Comparison of ENCODE assay signal across 8 mouse cellular contexts in the genomic region with DNA sequence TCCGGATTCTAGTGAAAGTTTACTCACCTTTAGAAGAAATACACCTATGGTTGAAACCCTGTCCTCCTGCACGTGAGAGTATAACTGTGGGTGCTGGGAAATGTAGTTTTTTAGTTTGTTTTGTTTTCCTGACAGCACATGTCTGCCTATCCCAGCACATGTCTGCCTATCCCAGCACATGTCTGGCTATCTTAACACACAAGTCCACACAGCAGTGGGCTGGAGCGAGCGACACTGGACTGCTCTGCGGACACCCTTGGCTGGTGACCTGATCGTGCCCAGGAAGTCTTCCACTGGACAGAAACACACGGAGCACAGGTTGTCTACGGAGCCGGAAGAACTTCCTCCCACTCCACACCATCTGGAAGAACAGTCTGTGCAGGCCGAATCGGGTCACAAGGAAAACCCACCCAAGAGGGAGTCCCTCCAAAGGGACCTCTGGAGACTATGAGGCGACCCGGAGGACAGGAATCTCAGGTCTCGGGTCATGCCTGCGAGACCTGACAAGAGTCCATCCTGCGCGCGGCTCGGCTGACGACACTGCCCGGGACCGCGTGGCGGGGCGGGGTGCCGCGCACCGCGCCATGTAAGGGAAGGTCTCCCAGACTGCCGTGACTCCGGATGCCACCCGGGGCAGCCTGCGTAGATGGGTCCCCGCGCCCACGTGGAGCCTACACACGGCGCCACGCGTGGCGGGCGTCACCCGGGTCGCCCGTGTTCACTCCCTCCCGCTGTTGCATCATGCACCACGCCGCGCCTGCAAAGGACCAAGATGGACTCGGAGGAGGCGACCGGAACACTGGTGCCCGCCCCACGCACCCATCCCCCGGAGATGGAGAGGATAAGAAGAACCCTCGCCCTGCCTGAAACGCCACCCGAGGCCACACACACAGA. TPM values are rescaled to one million over a fixed set of nuclear protein-coding genes. Genes with fewer than 3 reads are reported as not detected.
A peak's percentile ranks its signal among the peaks of the same experiment; 100 is the strongest.
DNase-seq lines count a peak whose midpoint lies in the region; ATAC-seq lines count a peak whose summit lies in the region.

No protein-coding gene starts in this region.

- peak overlapping the region; percentile 91 for H3K4me2 ChIP-seq in forebrain, embryonic 15.5 days (replicated peaks)
- peak overlapping the region; percentile 79 for H3K4me2 ChIP-seq in hindbrain, embryonic 15.5 days
- H3K4me2 ChIP-seq in limb, embryonic 11.5 days (ENCODE audit: low read depth, severe bottlenecking), result peak overlapping the region; percentile 100
- peak overlapping the region; percentile 100 for H3K4me2 ChIP-seq in midbrain, embryonic 11.5 days

- peak; percentile 67; the same call in 1 of the 2 replicates for ATAC-seq in cerebellum, adult (ENCODE audit: insufficient number of reproducible peaks, low FRiP score, low TSS enrichment)
- ATAC-seq in forebrain, embryonic 15.5 days (replicated peaks), result peak; percentile 82
- peak; percentile 78 for ATAC-seq in hindbrain, embryonic 15.5 days (ENCODE audit: low FRiP score, low read depth)
- peak; percentile 59 for ATAC-seq in limb, embryonic 11.5 days (ENCODE audit: insufficient number of reproducible peaks, low FRiP score, low TSS enrichment, low read depth)
- ATAC-seq in midbrain, embryonic 11.5 days (ENCODE audit: low FRiP score), result peak; percentile 73

- H3K27me3 ChIP-seq in forebrain, embryonic 15.5 days, result no peaks in the 10 kb centered on the region
- 0 out of 2 replicates have a peak, but pooled peaks cover 4% of the 10 kb centered on the region for H3K27me3 ChIP-seq in hindbrain, embryonic 15.5 days
- H3K27me3 ChIP-seq in limb, embryonic 11.5 days (ENCODE audit: control insufficient read depth, insufficient read depth, low read length), result no peaks in the 10 kb centered on the region
- no peaks in the 10 kb centered on the region; the same call in 1 of the 2 replicates for H3K27me3 ChIP-seq in midbrain, embryonic 11.5 days (ENCODE audit: control insufficient read depth, insufficient read depth, low read length)

- 2% methylated on average over 58 of the region's 58 CpGs for WGBS in forebrain, embryonic 15.5 days
- WGBS in hindbrain, embryonic 15.5 days, result 2% methylated on average over 57 of the region's 58 CpGs
- WGBS in limb, embryonic 11.5 days, result 5% methylated on average over 58 of the region's 58 CpGs
- 4% methylated on average over 58 of the region's 58 CpGs for WGBS in midbrain, embryonic 11.5 days

- H3K9ac ChIP-seq in forebrain, embryonic 15.5 days (replicated peaks), result peak overlapping the region; percentile 68
- peak overlapping the region; percentile 66 for H3K9ac ChIP-seq in hindbrain, embryonic 15.5 days
- peak overlapping the region; percentile 74 for H3K9ac ChIP-seq in limb, embryonic 11.5 days (ENCODE audit: low read length)
- peak overlapping the region; percentile 82 for H3K9ac ChIP-seq in midbrain, embryonic 11.5 days (ENCODE audit: low read length)

- DNase-seq in cerebellum, adult 11 months, result no peak
- peak; percentile 35 for DNase-seq in c-Kit-negative CD71-positive TER-119-positive erythroid progenitor cells, embryonic 14.5 days (ENCODE audit: low read depth, low spot score)
- peak; percentile 65 for DNase-seq in limb, embryonic 11.5 days (ENCODE audit: low spot score)
- DNase-seq in midbrain, embryonic 11.5 days (ENCODE audit: low spot score, missing footprints), result peak; percentile 95
- peak; percentile 51 to 58 for DNase-seq in spleen, postnatal 36 days (ENCODE audit: low spot score in 2 of 2)

- H3K27ac ChIP-seq in forebrain, embryonic 15.5 days (replicated peaks), result peak overlapping the region; percentile 51
- H3K27ac ChIP-seq in hindbrain, embryonic 15.5 days (replicated peaks), result peak overlapping the region; percentile 77
- H3K27ac ChIP-seq in limb, embryonic 11.5 days (replicated peaks; ENCODE audit: low read depth, low read length), result no peak overlapping the region
- no peak overlapping the region for H3K27ac ChIP-seq in midbrain, embryonic 11.5 days (ENCODE audit: low read depth, low read length)

- H3K9me3 ChIP-seq in forebrain, embryonic 15.5 days, result no peaks in the 10 kb centered on the region
- no peaks in the 10 kb centered on the region for H3K9me3 ChIP-seq in hindbrain, embryonic 15.5 days
- H3K9me3 ChIP-seq in limb, embryonic 11.5 days (ENCODE audit: control insufficient read depth, low read length), result no peaks in the 10 kb centered on the region
- H3K9me3 ChIP-seq in midbrain, embryonic 11.5 days (ENCODE audit: control insufficient read depth, low read length), result no peaks in the 10 kb centered on the region

- H3K4me1 ChIP-seq in forebrain, embryonic 15.5 days, result peaks cover 11% of the 10 kb centered on the region; the same call in 1 of the 2 replicates
- peaks cover 18% of the 10 kb centered on the region; the same call in 1 of the 2 replicates for H3K4me1 ChIP-seq in hindbrain, embryonic 15.5 days (replicated peaks)
- no peaks in the 10 kb centered on the region for H3K4me1 ChIP-seq in limb, embryonic 11.5 days (ENCODE audit: control insufficient read depth, insufficient read depth, low read length)
- H3K4me1 ChIP-seq in midbrain, embryonic 11.5 days (ENCODE audit: control insufficient read depth, insufficient read depth, low read length), result peaks cover 5% of the 10 kb centered on the region

- no peaks in the 10 kb centered on the region for H3K36me3 ChIP-seq in forebrain, embryonic 15.5 days
- no peaks in the 10 kb centered on the region for H3K36me3 ChIP-seq in hindbrain, embryonic 15.5 days
- H3K36me3 ChIP-seq in limb, embryonic 11.5 days (ENCODE audit: control insufficient read depth, insufficient read depth, low read length), result no peaks in the 10 kb centered on the region
- H3K36me3 ChIP-seq in midbrain, embryonic 11.5 days (ENCODE audit: control insufficient read depth, insufficient read depth, low read length), result no peaks in the 10 kb centered on the region

- H3K4me3 ChIP-seq in forebrain, embryonic 15.5 days, result peak overlapping the region; percentile 74
- H3K4me3 ChIP-seq in hindbrain, embryonic 15.5 days, result peak overlapping the region; percentile 77
- peak overlapping the region; percentile 68 for H3K4me3 ChIP-seq in limb, embryonic 11.5 days (ENCODE audit: low read depth, low read length)
- peak overlapping the region; percentile 78 for H3K4me3 ChIP-seq in midbrain, embryonic 11.5 days (ENCODE audit: low read depth, low read length)

RNA-seq across cellular contexts. Expression of a gene that starts 0.7 kb away (rescaled TPM):
- polyA plus RNA-seq in forebrain, embryonic 15.5 days (2015; fragmentation: Nextera tagmentation; extraction: Ambion mirVana), result 32.4 and 37.5 TPM in 2 replicates
- polyA plus RNA-seq in hindbrain, embryonic 15.5 days (2015; fragmentation: Nextera tagmentation; extraction: Ambion mirVana), result 45.9 and 48.5 TPM in 2 replicates
- 16.4 and 20.4 TPM in 2 replicates for polyA plus RNA-seq in limb, embryonic 11.5 days (2014; fragmentation: Nextera tagmentation; extraction: Ambion mirVana)
- polyA plus RNA-seq in midbrain, embryonic 11.5 days (2014; fragmentation: Nextera tagmentation; extraction: Ambion mirVana), result 18.3 and 20.6 TPM in 2 replicates

Comparison
In these comparisons a context has a peak if more than half of its experiments do, and no peak if none do; other contexts are left out.
1. H3K27ac ChIP-seq: peak in forebrain, embryonic 15.5 days (single experiment) and hindbrain, embryonic 15.5 days (single experiment); none in limb, embryonic 11.5 days (single experiment) and midbrain, embryonic 11.5 days (single experiment).
2. Peak in every context shown above with its lines, with median percentiles within 50 percentile points of each other: ATAC-seq, H3K4me2 ChIP-seq, H3K4me3 ChIP-seq and H3K9ac ChIP-seq.